ENCODE assay signal across 8 mouse cellular contexts in genomic region chr7:125444464-125445401, GRCm38 (mm10). TPM values are rescaled to one million over a fixed set of nuclear protein-coding genes. Genes with fewer than 3 reads are reported as not detected.
A peak's percentile ranks its signal among the peaks of the same experiment; 100 is the strongest.
DNase-seq lines count a peak whose midpoint lies in the region; ATAC-seq and TF ChIP-seq lines count a peak whose summit lies in the region.

Gene Kdm8 (plus strand): TSS chr7:125444676.

- TF ChIP-seq CTCF in heart, adult 2 months (IDR thresholded peaks at IDR 0.05) = no peak

- peak within 1 kb of the TSS; percentile 53 for H3K4me3 ChIP-seq in embryonic facial prominence, embryonic 14.5 days (ENCODE audit: low read depth, low read length)
- peak within 1 kb of the TSS; percentile 82 for H3K4me3 ChIP-seq in heart, adult 2 months
- H3K4me3 ChIP-seq in limb, embryonic 13.5 days = peak within 1 kb of the TSS; percentile 54
- peak within 1 kb of the TSS; percentile 67 for H3K4me3 ChIP-seq in midbrain, embryonic 16.5 days (ENCODE audit: low read depth, low read length)

- TF ChIP-seq EP300 in heart, adult 2 months (IDR thresholded peaks at IDR 0.05; ENCODE audit: insufficient read depth, low read depth, low read length) = 0 out of 2 replicates have a peak, but pooled peaks have one; percentile 35

- ATAC-seq in embryonic facial prominence, embryonic 14.5 days (ENCODE audit: low read depth) = peak; percentile 98
- ATAC-seq in limb, embryonic 13.5 days (ENCODE audit: low FRiP score, low read depth) = peak; percentile 97
- peak; percentile 98 for ATAC-seq in midbrain, embryonic 16.5 days

- WGBS in embryonic facial prominence, embryonic 14.5 days = 1% methylated on average over 59 of the region's 61 CpGs
- 1% methylated on average over 61 of the region's 61 CpGs for WGBS in heart, adult 2 months
- WGBS in limb, embryonic 13.5 days = 5% methylated on average over 61 of the region's 61 CpGs
- 1% methylated on average over 61 of the region's 61 CpGs for WGBS in midbrain, embryonic 16.5 days

- peak; percentile 96 for DNase-seq in 3T3-L1 (ENCODE audit: low read depth, low spot score)
- peak; percentile 65 to 83 for DNase-seq in adrenal gland, postnatal 4 days (ENCODE audit: low spot score in 2 of 2)
- peak; percentile 99 for DNase-seq in embryonic facial prominence, embryonic 14.5 days (ENCODE audit: low spot score)
- peak; percentile 94 for DNase-seq in heart, adult 2 months
- peak; percentile 93 to 94 for DNase-seq in kidney, adult 8-10 months
- peak; percentile 89 to 96 for DNase-seq in spleen, postnatal 10 days (ENCODE audit: low spot score in 2 of 2)

- H3K4me1 ChIP-seq in embryonic facial prominence, embryonic 14.5 days (ENCODE audit: control insufficient read depth, insufficient read depth, low read length) = peaks cover 7% of the 10 kb centered on the region
- H3K4me1 ChIP-seq in heart, adult 2 months (ENCODE audit: control insufficient read depth, insufficient read depth, low read length) = peaks cover 3% of the 10 kb centered on the region
- peaks cover 24% of the 10 kb centered on the region for H3K4me1 ChIP-seq in limb, embryonic 13.5 days
- peaks cover 18% of the 10 kb centered on the region for H3K4me1 ChIP-seq in midbrain, embryonic 16.5 days (ENCODE audit: control insufficient read depth, insufficient read depth, low read length)

- H3K27me3 ChIP-seq in embryonic facial prominence, embryonic 14.5 days (replicated peaks; ENCODE audit: control insufficient read depth, insufficient read depth, low read length) = no peaks in the 10 kb centered on the region
- no peaks in the 10 kb centered on the region for H3K27me3 ChIP-seq in heart, adult 2 months (ENCODE audit: control insufficient read depth, insufficient read depth, low read length)
- no peaks in the 10 kb centered on the region for H3K27me3 ChIP-seq in limb, embryonic 13.5 days
- no peaks in the 10 kb centered on the region for H3K27me3 ChIP-seq in midbrain, embryonic 16.5 days (ENCODE audit: control insufficient read depth, insufficient read depth, low read depth, low read length)

- H3K9ac ChIP-seq in embryonic facial prominence, embryonic 14.5 days (ENCODE audit: low read depth, low read length) = peak within 1 kb of the TSS; percentile 74
- H3K9ac ChIP-seq in heart, adult 2 months (ENCODE audit: low read depth, low read length) = peak within 1 kb of the TSS; percentile 57
- peak within 1 kb of the TSS; percentile 73 for H3K9ac ChIP-seq in limb, embryonic 13.5 days
- H3K9ac ChIP-seq in midbrain, embryonic 16.5 days (ENCODE audit: low read depth, low read length) = peak within 1 kb of the TSS; percentile 82

- intact Hi-C loops in heart, adult 2 months (cut with DNase I) = loop anchor here (2.0 kb wide), 1 partner anchor 24 kb away; no protein-coding TSS in a partner anchor

- peak within 1 kb of the TSS; percentile 96 for H3K27ac ChIP-seq in embryonic facial prominence, embryonic 14.5 days (replicated peaks; ENCODE audit: low read depth, low read length)
- H3K27ac ChIP-seq in heart, adult 2 months = peak within 1 kb of the TSS; percentile 99
- peak within 1 kb of the TSS; percentile 93 for H3K27ac ChIP-seq in limb, embryonic 13.5 days
- H3K27ac ChIP-seq in midbrain, embryonic 16.5 days (ENCODE audit: low read length) = peak within 1 kb of the TSS; percentile 99

- H3K9me3 ChIP-seq in embryonic facial prominence, embryonic 14.5 days (ENCODE audit: control insufficient read depth, low read length) = no peaks in the 10 kb centered on the region
- no peaks in the 10 kb centered on the region for H3K9me3 ChIP-seq in limb, embryonic 13.5 days
- no peaks in the 10 kb centered on the region for H3K9me3 ChIP-seq in midbrain, embryonic 16.5 days (replicated peaks; ENCODE audit: control insufficient read depth, low read length, poor library complexity, severe bottlenecking)

- H3K79me2 ChIP-seq in heart, adult 2 months (replicated peaks; ENCODE audit: control insufficient read depth, insufficient read depth, low read length) = no peaks in the 10 kb centered on the region

- peak; percentile 78 for TF ChIP-seq POLR2A in heart, adult 2 months (IDR thresholded peaks at IDR 0.05; ENCODE audit: insufficient read depth, low read depth, low read length)

- no peaks in the 10 kb centered on the region for H3K36me3 ChIP-seq in embryonic facial prominence, embryonic 14.5 days (ENCODE audit: control insufficient read depth, insufficient read depth, low read length)
- H3K36me3 ChIP-seq in heart, adult 2 months (ENCODE audit: control insufficient read depth, insufficient read depth, low read length) = no peaks in the 10 kb centered on the region
- H3K36me3 ChIP-seq in limb, embryonic 13.5 days = no peaks in the 10 kb centered on the region
- H3K36me3 ChIP-seq in midbrain, embryonic 16.5 days (ENCODE audit: control insufficient read depth, insufficient read depth, low read length) = no peaks in the 10 kb centered on the region

- H3K4me2 ChIP-seq in embryonic facial prominence, embryonic 14.5 days (ENCODE audit: low read depth, low read length) = peak within 1 kb of the TSS; percentile 82
- peak within 1 kb of the TSS; percentile 85 for H3K4me2 ChIP-seq in limb, embryonic 13.5 days (replicated peaks)
- peak within 1 kb of the TSS; percentile 89 for H3K4me2 ChIP-seq in midbrain, embryonic 16.5 days (ENCODE audit: low read length)

RNA-seq across cellular contexts. Expression of gene Kdm8, which starts in this region (rescaled TPM):
- 1 to 10 TPM; 7.0 to 9.1 TPM for total RNA-seq in adrenal gland, postnatal 4 days (2021)
- 6.9 and 8.7 TPM in 2 replicates for polyA plus RNA-seq in embryonic facial prominence, embryonic 14.5 days (2014; fragmentation: Nextera tagmentation; extraction: Ambion mirVana)
- total RNA-seq in heart, adult 2 months (2021) = 1 to 10 TPM; 3.0 to 4.4 TPM
- 4.6 and 5.2 TPM in 2 replicates for polyA plus RNA-seq in heart, adult 2 months (2012; rRNA removed)
- polyA plus RNA-seq in limb, embryonic 13.5 days (2015; fragmentation: Nextera tagmentation; extraction: Ambion mirVana) = 11.1 and 12.5 TPM in 2 replicates
- polyA plus RNA-seq in midbrain, embryonic 16.5 days (2015; fragmentation: Nextera tagmentation; extraction: Ambion mirVana) = 3.9 and 4.1 TPM in 2 replicates

Comparison
In these comparisons a context has a peak if more than half of its experiments do, and no peak if none do; other contexts are left out.
1. Peak in every context shown above with its lines: DNase-seq, ATAC-seq, H3K4me3 ChIP-seq and H3K27ac ChIP-seq.